Mouse (Mus musculus): Measurements from ENCODE around the gene Dlg4. TPM values are rescaled to one million over a fixed set of nuclear protein-coding genes. Genes with fewer than 3 reads are reported as not detected.

Gene Dlg4
- total RNA-seq, 2 experiments from 2014 or later: 29.9 to 37.6 TPM

DNA sequence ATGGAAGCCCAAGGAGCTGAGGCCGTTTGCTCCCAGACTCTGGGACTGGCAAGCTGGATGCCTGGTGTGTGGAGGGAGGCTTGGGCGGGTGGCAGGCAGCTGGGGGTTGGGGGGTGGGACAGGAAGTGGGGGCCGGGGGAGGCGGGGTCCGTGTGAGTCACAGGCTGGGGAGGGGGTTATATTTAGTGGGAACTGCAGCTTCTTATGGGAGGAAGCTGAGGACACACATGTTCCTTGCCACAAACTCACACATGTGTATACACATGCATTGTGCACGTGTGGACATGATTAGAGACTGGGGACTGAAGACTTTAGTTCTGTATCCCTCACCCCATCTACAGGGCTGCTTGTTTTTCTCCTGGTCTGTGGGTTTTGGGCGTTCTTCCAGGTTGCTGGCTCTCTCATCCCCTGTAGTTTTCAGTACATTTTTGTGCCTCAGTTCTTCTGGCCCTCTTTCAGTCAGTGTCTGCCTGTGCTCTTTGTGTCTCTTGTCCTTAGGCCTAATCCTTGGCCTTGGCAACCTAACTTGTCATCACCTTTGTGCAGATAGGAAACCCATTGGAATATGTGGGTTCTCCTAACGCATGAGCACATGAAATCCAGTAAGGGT is 3.4 kb downstream of the Dlg4 start:
- DNase-seq: peak; percentile 18

DNA sequence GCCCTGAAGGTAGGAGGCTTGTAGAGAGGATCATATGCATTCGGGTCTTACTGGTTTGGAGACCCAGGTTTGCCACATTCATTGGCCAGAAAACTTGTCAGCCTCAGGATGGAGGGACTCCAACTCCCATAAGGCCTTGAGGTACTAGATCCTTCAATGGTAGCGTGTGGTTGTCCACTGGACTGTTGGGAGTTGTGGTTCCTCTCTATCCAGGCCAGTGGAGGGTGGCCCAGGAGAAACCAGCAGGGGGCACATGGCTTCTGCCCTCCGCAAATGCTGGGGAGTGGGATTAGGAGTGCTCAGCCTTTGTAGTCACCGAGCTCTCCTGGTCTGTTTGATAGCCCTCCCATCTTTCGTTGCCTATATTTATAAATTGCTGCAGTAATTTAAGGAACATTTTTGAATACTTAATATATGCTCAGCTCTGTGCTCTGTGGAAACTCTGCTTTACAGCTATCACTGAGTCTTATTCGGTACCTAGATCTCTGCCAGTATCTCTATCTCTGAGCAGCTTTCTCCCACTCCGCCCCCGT is 4.1 kb downstream of the Dlg4 start:
- DNase-seq: peak; percentile 74

DNA sequence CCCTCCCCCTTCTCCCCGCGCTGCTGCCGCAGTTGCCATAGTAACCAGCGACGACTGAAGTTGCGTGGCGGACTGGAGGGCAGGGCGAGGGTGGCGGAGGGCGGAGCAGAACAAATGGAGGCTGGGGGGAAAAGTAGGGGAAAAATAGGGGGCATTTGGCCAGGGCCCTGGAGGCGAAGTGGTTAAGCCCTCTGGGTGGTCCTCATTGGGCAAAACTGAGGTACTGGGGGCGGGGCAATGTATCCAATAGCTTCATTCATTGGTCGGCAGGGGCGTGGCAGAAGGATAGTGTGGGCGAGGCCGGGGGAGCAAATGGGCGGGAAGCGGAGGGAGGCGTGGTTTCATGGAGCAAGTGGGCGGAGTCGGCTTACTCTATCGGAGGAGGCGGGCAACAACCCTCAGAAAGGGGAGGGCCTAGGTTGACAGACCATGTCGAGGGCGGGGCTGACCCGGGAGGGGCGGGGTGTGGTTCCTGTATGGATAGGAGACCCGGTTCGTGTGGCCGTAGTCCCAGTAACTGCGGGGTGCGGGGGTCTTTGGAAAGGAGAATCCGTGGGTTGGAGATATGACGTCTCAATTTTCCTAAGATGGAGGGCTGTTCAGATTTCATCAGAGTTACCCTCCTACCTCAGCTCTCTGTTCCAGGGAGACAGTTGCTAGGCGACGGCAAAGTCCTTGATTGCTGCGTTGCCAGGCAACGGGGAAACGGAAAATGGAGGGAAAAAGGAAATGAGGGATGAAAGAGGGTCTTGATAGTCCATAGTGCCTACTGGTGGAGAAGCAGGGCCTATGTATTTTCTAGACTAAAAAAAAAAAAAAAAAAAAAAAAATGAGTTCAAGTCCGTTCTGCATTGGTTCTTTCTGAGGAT is 4.8 kb downstream of the Dlg4 start:
- DNase-seq: peak; percentile 97

DNA sequence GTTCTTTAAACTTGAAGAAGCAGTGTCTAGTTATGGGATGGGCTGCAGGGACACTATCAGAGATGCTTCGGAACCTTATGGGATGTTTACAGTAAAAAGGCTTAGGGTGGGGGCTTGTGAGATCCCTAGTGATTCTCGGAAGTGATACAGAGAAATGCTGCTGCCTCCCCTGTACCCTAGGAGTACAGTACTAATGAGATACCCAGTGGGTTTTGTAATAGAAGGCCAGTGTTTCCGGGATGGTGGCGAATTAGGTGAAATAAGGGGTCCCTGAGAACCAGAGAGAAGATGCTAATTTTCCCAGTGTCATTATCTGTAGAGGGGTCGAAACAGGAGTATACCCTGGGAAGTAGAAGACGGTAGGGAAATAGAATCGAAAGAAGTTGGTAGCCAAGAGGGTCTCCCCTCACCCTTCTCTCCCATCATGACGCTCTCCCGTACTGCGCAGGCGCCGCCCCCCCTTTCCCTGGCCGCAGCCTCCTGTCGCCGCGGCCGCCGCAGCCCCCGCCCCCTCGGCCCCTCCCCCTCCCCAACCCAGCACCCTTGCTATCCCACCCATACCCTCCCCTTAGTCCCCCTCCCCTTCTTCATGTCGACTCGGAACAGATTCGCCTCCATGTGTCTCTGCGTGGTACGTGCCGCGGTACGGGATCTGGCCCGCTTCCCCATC is 6.9 kb downstream of the Dlg4 start:
- DNase-seq: peak; percentile 45

DNA sequence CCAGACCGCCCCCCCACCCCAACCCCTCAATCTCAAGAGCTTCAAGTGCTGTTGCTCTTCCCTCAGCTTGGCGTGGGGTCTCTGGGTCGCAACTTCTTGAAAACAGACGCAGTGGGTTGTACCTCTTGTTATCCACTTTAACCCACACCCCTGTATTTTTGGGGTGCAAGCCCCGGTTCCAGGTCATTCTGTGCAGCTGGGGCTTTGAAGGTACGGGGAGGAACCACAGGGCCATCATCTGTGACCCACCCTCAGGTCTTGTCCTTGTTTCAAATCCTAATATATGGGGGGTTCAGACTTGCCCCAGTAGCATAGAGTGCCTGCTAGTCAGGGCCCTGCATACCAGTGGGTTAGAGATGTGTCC is 7.4 kb downstream of the Dlg4 start:
- peak; percentile 3 for DNase-seq

DNA sequence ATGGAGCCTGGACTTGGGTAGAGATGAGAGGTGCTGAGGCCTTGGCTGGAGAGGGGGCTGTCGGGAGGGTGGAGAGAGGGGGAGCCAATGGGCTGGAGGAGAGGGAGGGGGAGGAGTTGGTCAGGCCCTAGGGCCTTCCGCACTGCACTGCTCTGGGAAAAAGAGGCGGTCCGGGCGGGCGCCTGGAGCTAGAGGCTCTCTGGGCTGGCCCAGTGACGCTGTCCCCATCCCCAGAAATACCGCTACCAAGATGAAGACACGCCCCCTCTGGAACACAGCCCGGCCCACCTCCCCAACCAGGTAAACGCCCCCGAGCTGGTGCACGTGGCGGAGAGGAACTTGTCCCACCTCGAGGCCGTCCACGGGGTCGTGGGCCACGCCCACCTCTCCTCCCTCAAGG is 9.9 kb downstream of the Dlg4 start:
- peak; percentile 64 for DNase-seq

DNA sequence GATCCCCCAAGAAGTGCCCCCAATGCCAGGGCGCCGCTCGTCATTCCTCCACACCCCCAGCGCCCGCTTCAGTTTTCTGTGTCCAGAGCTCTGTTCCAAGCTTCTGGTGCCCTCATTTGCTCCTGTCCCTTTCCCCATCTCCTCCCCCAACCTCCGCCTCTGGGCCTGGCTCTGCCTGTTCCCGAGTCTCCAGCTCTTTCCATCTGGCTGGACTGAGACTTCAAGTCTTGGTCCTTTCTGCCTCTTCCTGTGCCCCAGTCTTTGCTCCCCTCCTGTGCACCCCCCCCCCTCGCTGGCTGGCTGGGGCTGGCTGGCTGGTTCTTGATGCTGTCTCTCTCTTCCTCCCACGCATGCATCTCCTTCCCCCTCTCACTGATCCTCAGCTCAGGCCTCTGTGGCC is 10.7 kb downstream of the Dlg4 start:
- DNase-seq: peak; percentile 41

DNA sequence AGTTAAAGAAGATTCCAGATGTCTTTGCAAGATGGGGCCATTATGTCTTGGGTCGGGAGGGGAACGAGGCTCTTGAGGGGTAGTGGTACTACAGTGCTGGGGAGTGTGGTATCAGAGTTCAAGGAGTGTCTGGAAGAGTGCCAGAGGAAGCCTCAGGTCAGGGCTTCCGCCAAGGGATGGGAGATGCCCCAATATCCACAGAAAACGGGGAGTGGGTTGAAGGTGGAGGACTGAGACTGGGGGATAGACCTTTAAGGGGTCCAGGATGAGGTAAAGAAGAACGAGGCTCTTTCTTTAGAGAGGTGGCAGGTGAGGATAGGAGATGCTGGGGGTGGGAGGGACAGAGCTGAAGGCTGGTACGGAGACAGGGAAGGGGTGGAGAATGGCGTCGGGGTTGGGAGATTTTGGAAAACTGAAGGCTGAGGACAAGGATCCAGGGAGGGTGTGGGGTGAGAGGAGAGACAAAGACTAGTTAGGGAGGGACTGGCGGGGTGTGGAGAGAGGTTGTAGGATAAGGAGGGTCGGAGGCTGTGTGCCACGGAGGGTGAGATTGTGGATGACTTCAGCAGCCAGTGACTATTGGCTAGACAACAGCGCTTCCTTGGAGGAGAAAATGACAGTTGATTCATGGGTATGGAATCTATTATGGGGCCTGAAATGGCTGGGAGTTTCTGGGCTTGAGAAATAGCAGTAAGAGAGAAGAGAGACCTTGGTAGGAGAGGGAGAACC is 11.8 kb downstream of the Dlg4 start:
- no peak for DNase-seq

DNA sequence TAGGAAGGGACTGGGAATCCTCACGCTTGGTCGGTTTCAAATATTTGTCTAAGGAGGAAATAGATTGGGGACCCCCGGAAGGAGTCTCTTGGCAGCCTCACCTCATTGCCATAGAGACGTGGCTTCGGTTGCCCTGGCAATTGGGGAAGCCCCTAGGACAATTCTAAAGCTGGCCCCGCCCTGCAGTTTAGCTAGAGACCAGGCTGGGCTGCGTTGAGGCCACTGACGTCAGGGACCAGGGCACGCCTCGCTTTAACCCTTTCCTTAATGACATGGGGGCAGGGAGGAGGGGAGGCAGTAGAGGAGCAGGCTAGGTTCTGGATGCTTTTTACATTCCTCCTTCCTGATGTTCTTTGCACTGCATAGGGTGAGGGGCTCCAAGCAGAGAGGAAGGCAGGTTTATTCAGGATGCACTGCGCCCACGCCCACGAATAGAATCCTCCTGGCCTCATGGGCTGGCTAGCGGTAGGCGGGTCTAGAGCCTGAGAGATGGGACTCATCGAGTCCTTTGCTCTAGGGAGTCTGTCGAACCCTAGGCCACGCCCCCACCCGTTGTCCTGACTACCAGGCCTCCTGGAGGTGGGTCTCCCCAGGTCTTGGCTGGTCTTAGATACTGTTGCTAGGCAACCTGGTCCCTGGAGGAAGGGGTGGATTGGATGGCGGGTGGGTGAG is 12.5 kb downstream of the Dlg4 start:
- DNase-seq: peak; percentile 74

DNA sequence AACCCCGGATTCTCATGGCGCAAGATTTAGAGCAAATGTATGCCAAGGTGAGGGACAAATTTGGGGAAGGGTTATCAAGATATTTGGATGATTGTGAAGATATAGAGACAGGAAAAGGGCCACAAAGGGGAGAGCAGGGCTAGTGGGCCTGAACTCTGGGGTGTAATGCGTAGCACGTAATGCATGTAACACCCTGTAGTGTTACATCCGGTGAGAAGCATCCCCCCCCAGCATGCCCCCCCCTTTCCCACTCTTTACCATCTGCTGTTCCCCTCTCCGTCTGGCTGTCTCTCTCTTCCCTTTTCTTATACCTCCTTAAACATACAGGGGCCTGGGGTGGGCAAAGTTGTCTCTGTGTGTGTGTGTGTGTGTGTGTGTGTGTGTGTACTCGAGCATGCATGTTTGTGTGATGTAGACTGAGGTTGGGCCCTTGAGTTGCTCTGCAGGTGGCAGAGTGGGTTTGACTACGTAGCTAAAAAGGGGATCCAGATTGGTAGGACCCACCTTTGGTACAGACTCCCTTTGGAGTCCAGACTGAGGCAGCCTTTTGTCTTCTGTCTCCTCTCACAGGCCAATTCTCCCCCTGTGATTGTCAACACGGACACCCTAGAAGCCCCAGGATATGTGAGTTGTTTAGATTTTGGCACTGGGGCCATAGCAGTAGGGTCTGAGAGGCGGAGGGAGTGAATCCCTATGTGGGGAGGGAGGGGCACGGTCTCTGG is 13.2 kb downstream of the Dlg4 start:
- no peak for DNase-seq

DNA sequence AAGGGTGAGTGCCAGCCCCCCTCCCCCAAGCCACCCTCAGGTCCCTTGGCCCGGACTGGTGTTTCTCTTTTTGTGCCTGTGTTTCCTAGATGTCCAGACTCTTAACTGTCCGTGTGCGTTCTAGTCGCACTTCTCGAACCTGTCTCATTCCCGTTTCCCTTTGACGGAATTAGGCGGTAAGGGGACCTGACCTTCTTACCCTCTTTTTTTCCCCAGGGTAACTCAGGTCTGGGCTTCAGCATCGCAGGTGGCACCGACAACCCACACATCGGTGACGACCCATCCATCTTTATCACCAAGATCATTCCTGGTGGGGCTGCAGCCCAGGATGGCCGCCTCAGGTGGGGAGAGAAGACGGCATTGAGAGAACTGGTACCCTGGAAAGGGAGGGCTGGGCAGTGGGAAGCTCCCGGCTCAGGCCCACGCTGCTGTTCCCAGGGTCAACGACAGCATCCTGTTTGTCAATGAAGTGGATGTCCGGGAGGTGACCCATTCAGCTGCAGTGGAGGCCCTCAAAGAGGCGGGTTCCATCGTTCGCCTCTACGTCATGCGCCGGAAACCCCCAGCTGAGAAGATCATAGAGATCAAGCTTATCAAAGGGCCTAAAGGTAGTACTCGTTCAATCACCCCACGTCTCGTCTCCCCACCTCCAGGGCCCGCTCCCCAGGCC is 14.0 kb downstream of the Dlg4 start:
- DNase-seq: no peak

DNA sequence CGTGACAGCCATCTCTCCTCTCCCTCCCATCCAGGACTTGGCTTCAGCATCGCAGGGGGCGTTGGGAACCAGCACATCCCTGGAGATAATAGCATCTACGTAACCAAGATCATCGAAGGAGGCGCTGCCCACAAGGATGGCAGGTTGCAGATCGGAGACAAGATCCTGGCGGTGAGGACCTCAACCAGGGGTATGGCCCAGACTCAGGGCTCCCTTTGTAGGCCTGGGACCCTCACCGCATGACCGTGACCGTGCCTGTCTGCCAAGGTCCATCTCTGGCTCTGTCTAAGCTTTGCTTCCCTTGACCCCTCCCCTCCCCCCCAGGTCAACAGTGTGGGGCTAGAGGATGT is 14.6 kb downstream of the Dlg4 start:
- DNase-seq: no peak

DNA sequence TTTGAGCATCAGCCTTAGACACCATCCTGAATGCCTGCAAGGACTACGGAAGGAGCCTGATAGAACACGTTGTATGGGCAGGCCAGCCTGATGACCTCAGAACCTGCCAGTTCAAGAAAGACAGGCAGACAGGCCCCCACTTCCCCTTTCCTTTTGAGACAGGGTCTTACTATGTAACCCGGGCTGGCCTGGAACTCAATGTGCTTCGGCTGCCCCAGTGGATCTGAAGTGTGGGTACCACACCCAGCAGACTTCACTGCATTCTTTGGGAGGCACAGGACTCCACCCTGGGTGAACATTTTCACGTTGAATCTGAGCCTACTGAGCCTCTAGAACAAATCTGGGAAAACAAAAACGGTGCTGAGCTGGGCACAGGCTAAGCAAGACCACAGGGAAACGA is 21.4 kb downstream of the Dlg4 start:
- DNase-seq: no peak

DNA sequence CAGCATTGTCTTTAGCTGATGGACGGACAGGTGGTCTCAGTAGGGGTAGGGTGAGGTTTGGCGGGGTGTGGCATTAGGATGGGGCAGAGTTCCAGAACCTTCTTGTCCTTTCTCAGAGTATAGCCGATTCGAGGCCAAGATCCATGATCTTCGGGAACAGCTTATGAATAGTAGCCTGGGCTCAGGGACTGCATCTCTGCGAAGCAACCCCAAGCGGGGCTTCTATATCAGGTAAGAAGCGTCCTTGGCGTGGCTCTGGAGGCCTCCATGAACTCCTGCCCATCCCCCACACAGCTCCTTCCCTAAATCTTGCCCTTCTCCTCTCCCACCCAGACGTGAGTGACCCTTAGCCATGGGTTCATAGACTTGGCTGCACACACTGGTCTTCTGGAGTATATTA is 22.9 kb downstream of the Dlg4 start:
- DNase-seq: no peak

DNA sequence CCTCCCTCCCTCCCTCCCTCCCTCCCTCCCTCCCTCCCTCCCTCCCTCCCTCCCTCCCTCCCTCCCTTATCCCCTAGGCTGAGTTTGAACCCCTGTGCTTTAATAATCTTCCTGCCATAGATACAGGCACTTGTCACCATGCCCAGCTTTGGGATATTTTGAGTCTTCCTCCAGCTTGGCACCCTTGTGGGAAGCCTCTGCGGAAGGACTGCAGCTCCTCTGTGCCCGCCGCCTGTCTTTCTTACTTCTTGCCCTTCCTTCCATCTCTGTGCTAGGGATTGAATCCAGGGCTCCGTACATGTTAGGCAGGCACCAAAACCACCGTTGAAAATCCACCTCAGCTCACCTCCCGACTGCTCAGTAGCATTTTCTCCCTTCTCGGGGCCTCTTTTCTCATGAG is 23.4 kb downstream of the Dlg4 start:
- DNase-seq: no peak

DNA sequence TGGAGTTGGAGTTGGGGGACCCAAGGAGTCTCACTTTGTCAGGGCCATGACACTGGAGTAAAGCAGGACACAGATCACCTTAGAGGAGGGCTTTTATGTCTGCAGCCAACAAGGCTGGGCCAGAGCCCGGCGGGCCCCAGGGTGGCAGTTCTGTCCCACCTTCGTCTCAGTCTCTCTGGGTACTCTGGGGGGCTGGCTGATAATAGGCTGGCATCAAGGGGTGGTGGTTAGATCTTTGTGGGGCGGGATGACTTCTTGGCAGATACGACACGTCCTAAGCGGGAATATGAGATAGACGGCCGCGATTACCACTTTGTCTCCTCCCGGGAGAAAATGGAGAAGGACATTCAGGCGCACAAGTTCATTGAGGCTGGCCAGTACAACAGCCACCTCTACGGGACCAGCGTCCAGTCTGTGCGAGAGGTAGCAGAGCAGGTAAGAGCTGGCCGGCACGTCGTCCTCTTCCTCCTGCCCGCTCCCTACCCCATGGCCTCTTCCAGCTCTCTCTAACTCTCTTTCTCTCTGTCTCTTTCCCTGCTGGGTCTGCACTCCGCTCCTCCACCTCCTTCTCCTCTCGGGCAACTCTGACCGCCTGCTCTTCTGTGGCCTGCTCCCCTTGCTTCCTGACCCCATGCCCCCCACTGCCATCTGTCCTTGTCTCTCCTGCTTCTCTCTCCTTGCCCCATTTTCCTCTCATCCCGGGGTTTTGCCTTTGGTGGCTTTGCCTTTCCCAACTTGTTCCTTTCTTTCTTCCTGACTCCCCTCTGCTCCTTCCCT is 25.8 kb downstream of the Dlg4 start:
- no peak for DNase-seq

DNA sequence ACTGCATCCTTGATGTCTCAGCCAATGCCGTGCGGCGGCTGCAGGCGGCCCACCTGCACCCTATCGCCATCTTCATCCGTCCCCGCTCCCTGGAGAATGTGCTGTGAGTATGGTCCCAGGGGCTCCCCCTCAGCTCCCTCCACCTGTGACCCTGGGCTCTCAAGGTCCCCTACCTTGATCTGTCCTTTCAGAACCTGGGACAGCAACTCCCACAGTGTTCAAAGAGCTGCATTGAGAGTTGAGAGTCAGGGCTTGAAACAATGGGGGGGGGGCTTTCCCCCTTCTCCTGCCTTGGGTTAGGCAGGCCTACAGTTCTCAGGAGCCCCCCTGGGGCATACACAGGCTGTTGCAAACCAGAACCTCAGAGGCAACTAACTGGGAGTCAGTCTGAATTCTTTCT is 26.9 kb downstream of the Dlg4 start:
- DNase-seq: no peak

DNA sequence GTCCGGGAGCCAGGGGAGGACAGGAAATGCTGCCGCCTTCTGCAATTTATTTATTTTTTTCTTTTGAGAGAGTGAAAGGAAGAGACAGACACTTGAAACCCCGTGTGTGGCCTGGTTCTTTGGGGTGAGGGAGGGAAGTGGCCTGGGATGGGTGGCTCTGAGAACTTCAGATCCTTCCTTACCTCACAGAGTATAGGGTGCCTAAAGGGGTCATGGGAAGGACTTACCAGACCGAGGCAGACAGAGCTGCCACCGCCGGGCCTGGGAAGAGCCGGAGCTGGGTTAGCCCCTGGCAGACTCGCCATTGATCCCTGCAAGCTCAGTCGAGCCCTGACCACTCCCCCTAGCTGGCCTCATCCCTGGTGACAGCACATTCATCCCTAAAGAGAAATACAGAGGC is 28.7 kb downstream of the Dlg4 start:
- no peak for DNase-seq

DNA sequence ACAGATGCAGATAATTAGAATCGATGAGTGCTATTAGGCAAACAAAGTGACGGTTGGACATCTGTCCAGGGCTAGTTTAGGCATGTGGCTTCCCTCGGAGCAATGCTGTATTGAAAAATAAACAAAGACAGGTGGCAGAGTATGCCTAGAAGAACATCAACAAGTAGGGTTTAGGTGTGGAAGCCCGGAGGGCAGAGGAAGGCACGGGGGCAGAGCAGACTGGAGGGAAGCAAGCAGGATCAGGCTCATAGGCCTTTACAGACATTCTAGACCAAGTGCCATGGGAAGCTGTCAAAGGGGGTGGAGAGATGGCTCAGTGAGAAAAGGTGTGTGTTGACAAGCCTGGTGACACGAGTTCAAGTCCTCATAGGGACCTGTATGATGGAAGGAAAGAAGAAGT is 32.6 kb downstream of the Dlg4 start:
- no peak for DNase-seq

DNA sequence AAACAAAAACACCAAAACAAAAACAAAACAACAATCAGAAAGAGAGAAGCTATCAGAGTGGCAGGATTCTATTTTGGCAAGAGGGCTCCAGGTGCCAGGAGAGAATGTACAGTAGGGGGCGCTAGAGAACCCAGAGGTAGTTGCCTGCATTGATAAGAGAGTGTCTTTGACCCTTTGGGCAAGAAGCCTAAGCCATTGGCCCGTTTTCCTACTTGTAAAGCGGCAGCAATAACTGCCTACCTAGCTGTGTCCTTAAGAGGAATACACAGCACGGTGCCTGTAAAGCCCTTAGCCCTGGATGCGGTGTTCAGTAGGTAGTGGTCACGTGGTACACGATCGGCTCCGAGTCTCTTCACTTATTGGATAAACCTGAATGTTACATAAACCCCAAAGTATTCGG is 33.1 kb downstream of the Dlg4 start:
- DNase-seq: peak; percentile 42

All from adrenal gland, postnatal 10 days (tissue).